Mouse (Mus musculus) spleen, adult 2 months (tissue): ENCODE data around the gene Mbnl1. TPM values are rescaled to one million over a fixed set of nuclear protein-coding genes. Genes with fewer than 3 reads are reported as not detected.

Experiments used
- DNase-seq, 2 experiments: peaks; one replicate each; pipeline versions ENCODE4 v3.0.0 to v3.0.0-alpha.2; 2012 to 2021; ENCODE audit warnings: low spot score in 2 of 2, low read depth in 1 of 2
- H3K27ac ChIP-seq: fragments of 200-500 bp; 2 replicates; pipeline ENCODE4 v1.5.1; 2012; ENCODE audit warnings: low read length, inconsistent platforms; ENCODE audit not compliant: insufficient read depth
- H3K27me3 ChIP-seq: fragments of 200-500 bp; 2 replicates; pipeline ENCODE4 v1.6.1; 2012; ENCODE audit warnings: mild to moderate bottlenecking, moderate library complexity, low read length, inconsistent platforms; ENCODE audit not compliant: control insufficient read depth, insufficient read depth
- H3K36me3 ChIP-seq: fragments of 200-500 bp; 2 replicates; pipeline ENCODE4 v1.6.1; 2012; ENCODE audit warnings: mild to moderate bottlenecking, low read length, inconsistent platforms; ENCODE audit not compliant: control insufficient read depth, insufficient read depth
- H3K4me1 ChIP-seq: fragments of 200-500 bp; 2 replicates; pipeline ENCODE4 v1.6.1; 2011; ENCODE audit warnings: inconsistent platforms; ENCODE audit not compliant: control insufficient read depth, insufficient read depth, insufficient read length
- H3K4me3 ChIP-seq: fragments of 200-500 bp; 2 replicates; pipeline ENCODE4 v1.5.1; 2011; ENCODE audit warnings: mild to moderate bottlenecking, inconsistent platforms; ENCODE audit not compliant: insufficient read depth, insufficient read length; ENCODE audit errors: extremely low read depth
- CTCF ChIP-seq: fragments of 200-500 bp; IDR thresholded peaks from 2 replicates; pipeline ENCODE4 v1.5.1; 2011; ENCODE audit warnings: mild to moderate bottlenecking, inconsistent platforms; ENCODE audit not compliant: insufficient read depth, insufficient read length, insufficient replicate concordance; ENCODE audit errors: extremely low read depth
- POLR2A ChIP-seq: fragments of 200-500 bp; IDR thresholded peaks from 2 replicates; pipeline ENCODE4 v1.6.1; 2011; ENCODE audit warnings: low read depth, low read length, inconsistent platforms
- WGBS: fragments of 180-500 bp; shearing (Covaris S2); methylation state at CpG from one replicate; pipeline ENCODE4 v1.1.7; 2018; 5-methylcytosine and 5-hydroxymethylcytosine counted together
- polyA plus RNA-seq: library from polyadenylated mRNA; depleted of rRNA; stranded (reverse); fragments of >200 nt; gene quantifications from 2 replicates; pipeline ENCODE4 v1.2.3, GENCODE M21; 2012

Mbnl1 gene
- polyA plus RNA-seq, 1 experiment: 159 TPM

DNA sequence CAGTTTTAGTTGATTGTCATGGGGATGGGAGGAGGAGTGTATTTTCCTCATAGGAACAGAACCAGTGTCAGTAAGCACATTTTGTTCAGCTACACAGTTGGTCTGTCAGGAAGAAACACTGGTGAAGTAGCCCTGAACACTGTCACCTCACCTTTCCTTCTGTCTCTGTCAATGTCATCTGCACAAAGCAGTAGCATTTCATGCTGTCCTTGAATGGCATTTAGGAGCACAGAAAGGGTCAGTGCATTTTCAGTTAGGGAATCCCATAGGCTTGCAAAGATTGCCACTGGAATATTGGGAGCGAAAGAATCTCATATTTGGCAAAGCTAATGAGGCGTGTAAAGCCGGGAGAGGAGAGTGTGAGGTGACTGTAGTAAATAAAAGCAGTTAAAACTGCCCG lies 114.5 kb downstream of the Mbnl1 start:
- 90% methylated on average over 4 of the region's 4 CpGs for WGBS
- Histone ChIP-seq H3K4me3 (no peak overlapping the region), H3K4me1 (peaks cover 16% of the 10 kb centered on the region)

GRCm38 (mm10) chr3:60589361-60589760 lies 116.7 kb downstream of the Mbnl1 start:
- H3K4me3 ChIP-seq: no peak overlapping the region
- H3K27ac ChIP-seq: no peak overlapping the region
- H3K4me1 ChIP-seq: peaks cover 18% of the 10 kb centered on the region
- WGBS: 36% methylated on average over 3 of the region's 3 CpGs
- no peaks in the 10 kb centered on the region for H3K36me3 ChIP-seq
- no peaks in the 10 kb centered on the region for H3K27me3 ChIP-seq
- peak in 1 of 2 experiments; percentile 20 for DNase-seq
- TF ChIP-seq CTCF: no peak
- no peak for TF ChIP-seq POLR2A

More for the DNA sequence above, 114.5 kb downstream of the Mbnl1 start:
- Histone ChIP-seq H3K27ac (no peak overlapping the region), H3K27me3 (no peaks in the 10 kb centered on the region), H3K36me3 (no peaks in the 10 kb centered on the region)
- DNase-seq: no peak
- TF ChIP-seq CTCF (no peak), POLR2A (no peak)

GRCm38 (mm10) chr3:60595606-60596005 lies 123.0 kb downstream of the Mbnl1 start:
- WGBS: 76% methylated on average over 10 of the region's 10 CpGs
- DNase-seq: no peak
- Histone ChIP-seq H3K27ac (no peak overlapping the region), H3K4me1 (peaks cover 7% of the 10 kb centered on the region; the same call in 1 of the 2 replicates), H3K36me3 (peaks cover 9% of the 10 kb centered on the region), H3K4me3 (no peak overlapping the region), H3K27me3 (no peaks in the 10 kb centered on the region)
- TF ChIP-seq CTCF (no peak), POLR2A (no peak)

- no peak overlapping the region for H3K4me3 ChIP-seq
- no peak for TF ChIP-seq CTCF
- TF ChIP-seq POLR2A: no peak
- no peak overlapping the region for H3K27ac ChIP-seq
- no peaks in the 10 kb centered on the region for H3K27me3 ChIP-seq
- peaks cover 4% of the 10 kb centered on the region; the same call in 1 of the 2 replicates for H3K4me1 ChIP-seq
- peaks cover 10% of the 10 kb centered on the region for H3K36me3 ChIP-seq
- DNase-seq: no peak
- WGBS: 85% methylated on average over 4 of the region's 4 CpGs
These were observed 124.4 kb downstream of the Mbnl1 start for GRCm38 (mm10) chr3:60596985-60597384.

GRCm38 (mm10) chr3:60601686-60602085 lies 129.1 kb downstream of the Mbnl1 start:
- TF ChIP-seq POLR2A (no peak), CTCF (peak; percentile 68; the same call in 1 of the 2 replicates)
- Histone ChIP-seq H3K36me3 (peaks cover 24% of the 10 kb centered on the region), H3K27me3 (no peaks in the 10 kb centered on the region), H3K4me3 (no peak overlapping the region), H3K4me1 (no peaks in the 10 kb centered on the region; the same call in none of the 2 replicates), H3K27ac (no peak overlapping the region)
- DNase-seq: peak; percentile 29 to 65
- 21% methylated on average over 4 of the region's 4 CpGs for WGBS

DNA sequence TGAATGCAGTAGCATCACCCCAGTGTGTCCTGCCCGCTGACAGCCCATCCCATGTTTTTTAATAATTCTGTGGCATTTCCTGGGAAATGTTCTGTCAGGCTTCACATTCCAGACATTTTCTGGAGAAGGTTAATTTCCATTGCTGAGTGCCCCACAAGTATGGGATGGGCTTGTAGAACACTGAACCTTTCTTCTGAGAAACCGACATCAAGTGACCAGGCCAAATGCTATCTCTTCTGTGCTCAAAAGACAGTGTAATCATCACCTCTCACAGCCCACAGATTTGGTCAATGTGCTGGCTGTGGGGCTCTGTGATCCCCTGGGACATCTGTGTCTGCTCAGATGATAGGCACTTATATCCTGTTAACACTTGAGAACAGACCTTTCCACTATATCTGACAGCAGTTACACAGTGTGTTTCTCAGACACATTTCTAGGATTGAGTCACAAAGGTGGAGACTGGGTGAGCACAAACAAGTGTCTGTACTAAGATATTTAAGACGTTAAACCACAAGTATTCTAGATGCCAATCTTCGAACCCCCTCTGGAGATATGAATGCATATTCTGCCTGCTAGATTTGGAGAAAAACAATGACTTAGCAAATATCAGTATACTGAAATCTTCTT lies 130.4 kb downstream of the Mbnl1 start:
- no peak overlapping the region for H3K4me3 ChIP-seq
- WGBS: 64% methylated on average over 4 of the region's 4 CpGs
- no peak for DNase-seq
- no peaks in the 10 kb centered on the region for H3K27me3 ChIP-seq
- peaks cover 25% of the 10 kb centered on the region for H3K36me3 ChIP-seq
- no peaks in the 10 kb centered on the region; the same call in none of the 2 replicates for H3K4me1 ChIP-seq
- TF ChIP-seq CTCF (no peak), POLR2A (no peak)
- H3K27ac ChIP-seq: no peak overlapping the region

DNA sequence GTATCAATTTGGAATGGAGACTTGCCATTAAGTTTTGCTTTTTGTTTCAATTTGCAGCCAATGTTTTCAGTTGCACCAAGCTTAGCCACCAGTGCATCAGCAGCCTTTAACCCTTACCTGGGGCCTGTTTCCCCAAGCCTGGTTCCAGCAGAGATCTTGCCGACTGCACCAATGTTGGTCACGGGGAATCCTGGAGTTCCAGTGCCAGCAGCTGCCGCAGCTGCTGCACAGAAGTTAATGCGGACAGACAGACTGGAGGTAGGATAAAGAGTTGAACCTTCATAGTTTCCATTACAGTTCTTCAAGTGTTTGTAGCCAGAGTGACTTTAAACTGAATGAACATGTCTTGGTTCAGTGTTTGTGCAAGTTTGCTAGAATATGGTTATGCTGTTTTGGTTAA lies 131.0 kb downstream of the Mbnl1 start:
- Histone ChIP-seq H3K27ac (no peak overlapping the region), H3K4me3 (no peak overlapping the region)
- WGBS: 86% methylated on average over 4 of the region's 4 CpGs

More for the DNA sequence above, 131.0 kb downstream of the Mbnl1 start:
- TF ChIP-seq POLR2A: no peak
- TF ChIP-seq CTCF: no peak
- no peaks in the 10 kb centered on the region; the same call in none of the 2 replicates for H3K4me1 ChIP-seq
- no peaks in the 10 kb centered on the region for H3K27me3 ChIP-seq
- peaks cover 24% of the 10 kb centered on the region for H3K36me3 ChIP-seq
- no peak for DNase-seq
